Mouse (Mus musculus): ENCODE results near the gene Chrm4.

The Chrm4 gene

DNA sequence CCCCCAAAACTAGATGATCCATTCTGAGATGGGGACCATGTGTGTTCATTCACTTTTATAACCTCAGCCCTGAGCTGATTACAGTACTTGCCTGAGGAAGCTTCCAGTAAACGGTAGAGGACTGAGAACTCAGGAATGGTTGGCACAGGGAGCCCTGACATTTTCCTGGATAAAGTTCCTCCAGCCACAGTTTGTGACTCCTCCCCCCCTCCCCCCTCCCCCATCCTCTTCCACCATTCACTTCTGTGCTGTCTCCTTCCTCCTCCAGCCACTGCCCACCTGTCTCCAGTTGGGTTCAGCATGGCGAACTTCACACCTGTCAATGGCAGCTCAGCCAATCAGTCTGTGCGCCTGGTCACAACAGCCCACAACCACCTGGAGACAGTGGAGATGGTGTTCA is at the start of gene Chrm4:
Chrm4 (plus strand) TSS at position 301 of the 400 bp plus-strand sequence.
- in situ Hi-C loops (cut with MboI, MseI), result no loop called here

DNA sequence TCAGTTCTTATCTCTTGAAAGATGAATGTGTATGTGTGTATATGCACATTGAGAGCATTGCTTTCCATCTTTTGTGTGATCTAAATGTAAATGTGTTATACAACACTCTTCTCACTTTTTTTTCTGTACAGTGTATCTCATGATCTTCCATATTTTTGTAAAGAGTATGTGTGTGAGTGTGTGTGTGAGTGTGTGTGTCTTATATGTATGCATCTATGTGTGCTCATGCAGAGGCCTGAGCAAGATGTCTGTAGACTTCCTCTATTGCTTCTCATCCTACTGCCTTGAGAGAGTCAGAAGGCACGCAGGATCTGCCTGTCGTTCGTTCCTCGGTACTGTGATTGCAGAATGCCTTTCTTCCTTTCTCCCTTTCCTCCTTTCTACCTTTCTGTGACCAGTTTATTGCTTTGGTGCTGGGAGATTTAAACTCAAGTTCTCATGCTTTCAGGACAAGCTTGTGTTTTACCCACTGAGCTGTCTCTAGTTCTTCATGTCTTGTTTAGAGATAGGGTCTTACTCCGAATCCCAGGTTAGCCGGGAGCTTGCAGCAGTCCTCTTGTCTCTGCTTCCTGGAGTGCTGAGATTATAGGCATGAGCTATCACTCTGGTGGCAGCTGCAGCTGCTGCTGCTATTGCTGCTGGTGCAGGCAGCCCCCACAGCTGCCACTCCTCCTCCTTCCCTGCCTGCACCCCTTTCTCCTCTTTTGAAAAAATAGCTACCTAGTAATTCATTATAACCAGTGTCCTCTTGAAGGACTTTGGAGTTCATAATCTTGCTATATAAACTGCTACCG is 48.5 kb upstream of the Chrm4 start:
- in situ Hi-C loops (cut with MboI, MseI), result no loop called here

GRCm38 (mm10) chr2:91883961-91884360 is 43.1 kb upstream of the Chrm4 start:
- in situ Hi-C loops (cut with MboI, MseI), result no loop called here

- in situ Hi-C loops (cut with MboI, MseI), result no loop called here
These were observed 42.4 kb upstream of the Chrm4 start for GRCm38 (mm10) chr2:91884616-91885015.

- in situ Hi-C loops (cut with MboI, MseI), result no loop called here
These were observed 32.3 kb upstream of the Chrm4 start for GRCm38 (mm10) chr2:91894716-91895115.

- in situ Hi-C loops (cut with MboI, MseI), result no loop called here
These were observed 31.6 kb upstream of the Chrm4 start for GRCm38 (mm10) chr2:91895401-91895800.

DNA sequence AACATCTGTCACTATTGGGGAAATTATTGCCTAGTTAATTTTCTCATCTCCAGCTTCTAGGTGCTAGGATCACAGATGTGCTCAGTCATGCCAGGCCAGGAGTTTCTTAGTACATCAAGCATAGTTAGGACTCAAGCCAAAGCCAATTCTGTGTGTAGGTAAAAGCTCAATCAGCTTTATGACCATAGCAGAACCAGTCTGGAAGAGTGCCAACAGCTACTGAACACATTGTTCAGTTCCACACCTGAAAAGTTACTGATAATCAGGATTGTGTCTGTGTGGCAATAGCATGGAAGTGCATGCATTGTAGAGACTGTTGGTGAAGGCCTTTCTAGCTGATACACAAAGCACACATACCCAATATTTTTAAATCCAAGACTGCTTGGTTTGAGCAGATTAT is 29.1 kb upstream of the Chrm4 start:
- in situ Hi-C loops (cut with MboI, MseI), result no loop called here

DNA sequence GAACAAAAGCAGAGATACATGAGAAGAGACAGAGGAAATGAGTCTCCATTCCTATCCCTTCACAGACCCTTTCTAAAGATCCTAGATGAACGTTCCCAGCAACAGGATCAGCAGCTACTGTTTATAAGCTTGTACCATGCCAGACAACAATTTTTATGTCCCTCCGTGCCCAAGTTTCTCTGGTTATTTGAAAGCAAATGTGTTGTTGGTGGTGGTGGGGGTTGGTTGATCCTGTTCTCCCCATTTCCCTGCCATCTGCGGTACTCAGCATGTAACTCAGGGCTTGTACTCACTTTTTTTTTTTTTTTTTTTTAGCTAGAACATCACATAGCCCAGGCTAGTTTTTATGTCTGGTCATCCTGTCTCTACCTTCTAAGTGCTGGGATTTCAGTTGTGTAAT is 27.9 kb upstream of the Chrm4 start:
- in situ Hi-C loops (cut with MboI, MseI), result no loop called here

GRCm38 (mm10) chr2:91900431-91900830 is 26.6 kb upstream of the Chrm4 start:
- in situ Hi-C loops (cut with MboI, MseI), result no loop called here

DNA sequence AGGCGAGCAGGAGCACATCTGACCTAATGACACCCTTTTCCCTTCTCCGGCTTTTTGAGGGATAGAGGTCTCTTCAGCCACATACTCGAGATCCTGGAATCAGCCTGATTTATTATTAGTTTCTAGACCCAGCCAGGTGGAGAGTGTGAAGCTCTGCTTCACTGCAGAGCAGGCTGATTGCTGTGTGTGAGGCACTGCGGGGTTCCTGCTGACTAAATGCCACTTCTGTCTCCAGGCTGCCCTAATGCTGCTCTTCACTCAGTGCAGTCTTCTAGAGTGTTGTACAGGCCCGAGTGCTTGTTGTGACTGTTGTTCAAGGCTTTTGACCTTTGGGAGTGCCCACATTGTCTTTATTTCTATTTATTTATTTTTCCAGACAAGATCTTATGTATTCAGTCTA is 24.7 kb upstream of the Chrm4 start:
- in situ Hi-C loops (cut with MboI, MseI), result no loop called here

GRCm38 (mm10) chr2:91903171-91903925 is 23.7 kb upstream of the Chrm4 start:
- in situ Hi-C loops (cut with MboI, MseI), result no loop called here

- in situ Hi-C loops (cut with MboI, MseI), result no loop called here
These were observed 22.3 kb upstream of the Chrm4 start for GRCm38 (mm10) chr2:91904618-91905307.

DNA sequence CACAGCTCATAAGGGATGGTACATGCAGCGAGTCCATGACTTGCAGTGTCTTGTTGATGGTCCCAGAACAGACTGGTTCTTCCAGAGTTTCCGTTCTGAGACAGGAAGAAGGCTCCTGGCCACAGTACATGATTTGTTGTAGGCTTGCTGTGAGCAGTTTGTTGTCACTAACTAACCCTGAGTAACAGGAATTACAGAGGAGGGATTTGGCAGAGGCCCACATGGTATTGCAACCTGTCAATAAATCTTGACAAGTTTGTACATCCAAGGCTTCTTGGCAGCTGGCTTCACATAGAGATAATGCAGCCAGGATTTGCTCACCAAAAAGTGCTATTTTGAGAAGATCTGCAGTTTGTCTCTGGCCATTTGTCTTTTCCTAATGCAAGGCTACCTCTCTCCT is 20.9 kb upstream of the Chrm4 start:
- in situ Hi-C loops (cut with MboI, MseI), result no loop called here

DNA sequence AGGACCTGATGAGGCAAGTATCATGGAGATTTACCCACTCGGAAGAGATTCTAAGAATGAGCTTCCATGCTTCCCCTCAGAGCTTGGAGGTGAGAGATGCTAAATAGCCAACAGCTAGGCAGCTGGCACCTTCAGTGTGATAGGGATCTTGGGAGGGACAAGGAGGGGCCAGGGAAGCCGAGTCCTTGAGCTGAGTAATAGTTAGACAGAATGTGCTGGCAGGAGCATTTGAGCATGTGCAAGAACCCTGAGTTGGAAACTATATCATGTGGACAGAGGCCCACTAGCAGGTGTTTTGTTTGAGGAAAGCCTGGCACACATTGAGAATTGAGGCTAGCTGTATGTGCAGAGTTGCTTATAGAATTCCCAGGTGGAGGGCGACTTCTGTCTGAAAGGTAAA is 14.4 kb upstream of the Chrm4 start:
- in situ Hi-C loops (cut with MboI, MseI), result no loop called here

DNA sequence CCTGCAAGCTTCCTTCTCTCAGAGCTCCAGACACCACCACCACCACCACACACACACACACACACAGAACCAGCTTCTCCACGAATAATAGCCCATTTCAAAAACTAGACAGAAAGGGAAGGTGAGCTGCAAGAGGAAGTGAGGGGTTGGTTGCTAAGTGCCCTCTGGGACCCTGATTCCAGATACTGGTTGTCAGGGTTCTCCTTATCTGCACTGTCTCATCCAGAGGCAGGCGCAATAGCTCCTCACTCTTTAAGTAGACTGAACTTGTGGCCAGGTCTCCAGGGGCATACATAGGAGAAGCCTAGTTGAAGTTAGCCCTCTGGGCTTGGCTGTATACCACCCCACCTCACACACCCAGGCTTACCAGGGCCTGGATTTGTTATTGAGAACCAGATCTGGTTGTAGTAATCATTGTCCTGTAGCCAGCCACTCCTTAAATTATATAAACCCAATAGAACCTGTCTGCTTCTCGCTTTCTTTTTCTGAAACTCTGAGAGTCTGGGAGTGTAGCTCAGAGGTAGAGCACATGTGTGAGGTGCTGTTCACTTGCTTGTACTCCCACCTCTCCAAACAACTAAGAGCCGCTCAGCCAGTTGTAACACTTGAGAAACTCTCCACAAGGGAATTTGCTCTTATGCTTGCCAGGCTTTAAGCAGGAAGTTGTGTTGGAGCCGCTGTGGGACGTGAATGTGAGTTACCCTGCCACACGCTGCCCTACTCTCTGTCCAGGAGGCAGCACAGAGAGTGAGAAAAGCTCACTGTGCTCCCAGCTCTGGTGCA is 13.5 kb upstream of the Chrm4 start:
- in situ Hi-C loops (cut with MboI, MseI), result no loop called here

DNA sequence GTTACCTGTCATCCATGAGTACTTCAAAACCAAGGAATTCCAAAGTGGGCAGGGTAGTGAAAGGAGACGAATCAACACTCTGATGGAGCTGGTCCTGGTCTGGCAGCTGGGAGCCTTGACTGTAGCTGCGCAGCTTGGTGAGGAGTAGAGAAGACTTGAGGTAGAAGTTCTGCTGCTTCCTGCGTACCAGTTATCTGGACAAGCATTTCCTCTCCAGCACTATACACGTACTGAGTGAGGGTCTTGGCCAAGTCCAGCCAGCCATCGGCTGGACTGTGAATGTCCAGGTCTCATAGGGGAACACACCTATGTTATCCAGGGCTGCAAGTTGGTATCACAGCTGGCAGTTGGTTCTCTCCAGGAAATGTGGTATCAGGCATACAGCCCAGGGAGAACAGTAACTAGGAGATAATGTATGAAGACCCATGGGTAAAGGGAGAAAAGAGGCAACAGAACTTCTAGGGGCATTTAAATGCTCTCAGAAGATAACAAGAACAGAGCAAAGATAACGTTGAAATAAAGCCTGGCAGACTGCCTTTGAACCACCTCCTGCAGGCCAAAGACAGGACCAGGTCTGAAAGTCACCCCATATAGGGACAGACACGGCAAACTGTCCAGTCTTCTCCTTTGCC is 10.6 kb upstream of the Chrm4 start:
- in situ Hi-C loops (cut with MboI, MseI), result loop anchor here (5.0 kb wide), 1 partner anchor 139 kb away; no protein-coding TSS in a partner anchor

DNA sequence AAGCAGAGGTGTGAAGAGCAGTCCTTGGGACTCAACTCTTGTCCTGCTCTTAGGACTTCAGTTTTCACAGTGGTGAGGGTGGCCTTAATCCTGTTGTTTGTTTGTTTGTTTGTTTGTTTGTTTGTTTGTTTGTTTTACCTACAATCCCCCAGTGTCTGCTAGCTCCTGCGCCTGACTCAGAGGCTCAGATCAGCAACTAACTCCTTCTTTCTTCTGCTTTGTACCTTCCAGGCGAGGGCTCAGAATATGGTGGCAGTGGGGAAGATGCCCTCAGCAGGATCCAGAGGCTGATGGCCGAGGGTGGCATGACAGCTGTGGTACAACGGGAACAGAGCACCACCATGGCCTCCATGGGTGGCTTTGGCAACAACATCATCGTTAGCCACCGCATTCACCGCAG is 10.0 kb upstream of the Chrm4 start:
- in situ Hi-C loops (cut with MboI, MseI), result loop anchor here (5.0 kb wide), 1 partner anchor 140 kb away; no protein-coding TSS in a partner anchor

GRCm38 (mm10) chr2:91920130-91920529 is 6.9 kb upstream of the Chrm4 start:
- in situ Hi-C loops (cut with MboI, MseI), result no loop called here

DNA sequence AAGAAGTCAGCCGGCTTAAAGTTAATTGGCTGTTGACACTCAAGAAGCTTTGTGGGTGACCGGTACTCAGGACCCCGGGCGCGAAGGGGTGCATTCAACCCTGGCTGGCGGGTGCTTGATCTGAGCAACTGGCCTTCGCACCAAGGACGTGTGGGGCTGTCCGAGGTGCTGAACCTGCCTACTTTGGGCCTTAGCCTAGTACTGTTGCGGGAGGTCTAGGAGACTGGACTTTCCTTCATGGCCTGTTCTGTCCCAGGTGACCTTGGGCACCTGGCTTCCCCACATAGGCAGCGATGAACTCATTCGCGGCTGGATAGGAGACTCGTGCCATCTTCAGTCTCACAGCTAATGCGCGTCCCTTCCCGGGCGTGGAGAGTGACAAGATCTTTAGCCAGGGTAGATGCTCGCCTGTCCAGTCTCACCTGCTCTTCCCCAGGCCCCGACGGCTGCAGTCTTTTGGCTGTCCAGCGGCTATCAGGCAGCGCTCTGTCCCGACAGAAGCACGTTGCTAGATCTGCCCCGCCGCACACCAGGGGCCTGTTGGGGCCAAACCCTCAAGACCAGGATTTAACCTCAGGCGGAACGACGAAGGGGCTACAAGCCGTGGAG is 5.8 kb upstream of the Chrm4 start:
- in situ Hi-C loops (cut with MboI, MseI), result no loop called here

- in situ Hi-C loops (cut with MboI, MseI), result no loop called here
These were observed 5.1 kb upstream of the Chrm4 start for GRCm38 (mm10) chr2:91921790-91922570.

All from T-helper 2 cell (primary cell).